Mouse (Mus musculus) kidney, adult 9 months (tissue): ENCODE results near the gene Lrp1.

Experiments used
- DNase-seq: peaks from one replicate; pipeline ENCODE4 v3.0.0; 2022

Gene Lrp1

GRCm38 (mm10) chr10:127645791-127646190 lies 24.8 kb upstream of the Lrp1 start:
- DNase-seq, result no peak

DNA sequence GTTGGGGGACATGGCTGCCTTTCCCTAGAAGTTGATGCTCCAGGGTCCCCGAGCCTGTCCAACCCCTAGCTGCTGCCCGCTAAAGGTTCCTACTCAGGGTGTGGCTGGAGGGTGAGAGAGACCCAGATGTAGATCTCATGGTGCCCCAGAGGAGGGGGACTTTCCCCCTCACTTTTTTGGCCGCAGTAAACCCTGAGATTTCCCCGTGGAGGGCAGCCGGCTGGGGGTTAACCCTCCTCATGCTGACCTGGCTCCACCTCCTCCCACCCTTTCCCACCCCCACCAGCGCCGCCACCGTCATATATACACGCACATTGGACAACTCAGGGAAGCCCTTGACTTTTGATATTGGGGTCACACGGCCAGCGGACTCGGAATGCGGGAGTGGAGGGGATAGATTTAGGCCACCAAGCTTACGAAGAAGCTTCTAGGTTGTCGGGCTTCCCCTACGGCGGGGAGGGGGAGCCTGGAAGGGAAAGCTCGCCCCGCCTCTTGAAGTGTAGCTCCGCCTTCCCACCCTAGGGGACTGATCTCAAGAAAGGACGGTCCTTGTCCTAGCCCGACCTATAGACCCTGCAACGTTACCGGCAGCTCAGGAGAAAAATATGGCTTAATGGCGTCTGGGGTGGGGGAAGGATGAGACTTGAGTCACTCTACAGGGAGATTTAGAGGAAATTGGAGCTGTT lies 22.7 kb upstream of the Lrp1 start:
- peak; percentile 88 for DNase-seq

DNA sequence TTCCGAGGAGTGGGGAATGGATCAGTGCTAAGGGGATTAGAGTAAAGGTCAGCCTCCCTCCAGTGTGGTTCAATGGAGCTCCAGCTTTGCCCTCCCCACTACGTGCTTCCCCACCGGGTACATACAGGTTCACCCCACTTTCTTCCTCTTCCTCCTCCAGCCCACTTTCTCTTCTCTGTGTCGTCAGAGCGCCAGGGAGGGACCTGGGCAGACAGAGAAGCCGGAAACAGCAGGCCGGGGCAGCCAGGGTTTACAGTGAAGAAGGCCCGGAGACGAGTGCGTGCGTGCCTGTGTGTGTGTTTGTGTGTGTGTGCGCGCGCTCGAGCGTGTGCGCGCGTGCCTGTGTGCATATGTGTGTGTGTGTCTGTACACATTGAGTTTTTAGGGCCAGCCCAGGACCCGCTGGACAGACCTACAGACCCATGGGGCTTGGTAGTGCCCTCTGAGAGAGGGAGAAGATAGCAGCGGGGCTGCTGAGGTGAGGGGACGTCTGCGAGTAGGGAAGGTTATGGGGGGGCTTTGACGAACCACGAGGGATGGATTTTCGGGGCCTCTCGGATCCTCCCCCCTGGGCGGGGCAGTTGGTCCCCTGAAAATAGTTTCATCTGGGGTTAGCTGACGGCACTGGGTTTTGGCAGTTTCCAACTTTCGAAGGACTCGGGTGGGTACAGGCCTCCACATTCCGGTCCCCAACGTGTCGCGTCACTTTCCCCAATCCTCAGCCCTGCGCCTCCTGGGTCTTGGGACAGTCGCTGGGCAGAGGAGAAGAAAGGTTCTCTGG lies 22.0 kb upstream of the Lrp1 start, which contains the start of gene Stat6:
TSS of gene Stat6 (plus strand) at position 215 of the 781 bp plus-strand sequence.
- peak; percentile 86 for DNase-seq

- DNase-seq, result peak; percentile 93
These were observed 21.2 kb upstream of the Lrp1 start for GRCm38 (mm10) chr10:127641861-127642771.

- DNase-seq, result no peak
These were observed 19.5 kb upstream of the Lrp1 start for GRCm38 (mm10) chr10:127640421-127640820.

DNA sequence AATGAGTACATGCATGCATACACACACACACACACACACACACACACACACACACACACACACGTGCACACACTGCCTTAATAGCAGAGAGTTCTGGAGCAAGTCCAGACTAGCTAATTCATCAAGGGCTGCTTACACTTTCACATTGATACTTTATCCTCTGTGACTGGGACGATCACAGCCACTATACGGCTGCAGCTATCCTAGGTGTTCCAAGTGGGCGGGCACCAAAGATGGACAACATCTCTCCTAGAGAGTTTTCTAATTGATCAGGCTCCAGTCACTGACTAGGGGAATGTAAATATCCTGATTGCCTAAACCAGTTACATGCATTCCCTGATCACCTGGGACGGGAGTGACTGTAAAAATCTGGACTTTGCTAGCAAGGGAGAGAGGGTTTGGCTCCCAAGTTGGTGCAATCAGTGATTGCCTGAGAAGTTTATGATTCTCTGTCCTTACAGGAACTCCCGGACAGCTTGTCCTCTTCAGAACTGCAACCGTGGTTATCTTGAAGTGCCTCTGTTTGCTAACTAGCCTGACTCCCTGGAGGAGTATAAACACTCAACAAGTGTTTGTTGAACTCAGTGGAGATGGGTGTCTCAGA lies 11.8 kb upstream of the Lrp1 start:
- no peak for DNase-seq

- no peak for DNase-seq
These were observed 10.6 kb upstream of the Lrp1 start for GRCm38 (mm10) chr10:127631261-127632214.

DNA sequence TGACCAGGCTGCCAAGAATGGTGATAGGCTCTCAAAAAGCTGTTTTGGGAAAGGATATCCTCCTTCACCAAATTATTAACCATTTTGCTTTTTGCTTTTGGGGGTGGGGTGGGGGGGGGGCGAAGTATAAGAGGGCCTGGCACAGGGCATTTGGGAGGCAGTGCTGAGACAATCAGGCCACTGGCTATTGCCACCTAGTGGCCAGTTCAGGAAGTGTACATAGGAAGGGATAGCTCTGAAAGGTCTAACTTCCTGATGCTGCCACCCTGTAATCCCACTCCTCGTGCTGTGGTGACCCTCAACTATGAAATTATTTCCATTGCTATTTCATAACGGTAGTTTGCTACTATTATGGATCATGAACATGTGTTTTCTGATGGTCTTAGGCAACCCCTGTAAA lies 5.5 kb upstream of the Lrp1 start:
- DNase-seq, result peak; percentile 56

- DNase-seq, result no peak
These were observed 2.7 kb upstream of the Lrp1 start for GRCm38 (mm10) chr10:127623439-127624216.

DNA sequence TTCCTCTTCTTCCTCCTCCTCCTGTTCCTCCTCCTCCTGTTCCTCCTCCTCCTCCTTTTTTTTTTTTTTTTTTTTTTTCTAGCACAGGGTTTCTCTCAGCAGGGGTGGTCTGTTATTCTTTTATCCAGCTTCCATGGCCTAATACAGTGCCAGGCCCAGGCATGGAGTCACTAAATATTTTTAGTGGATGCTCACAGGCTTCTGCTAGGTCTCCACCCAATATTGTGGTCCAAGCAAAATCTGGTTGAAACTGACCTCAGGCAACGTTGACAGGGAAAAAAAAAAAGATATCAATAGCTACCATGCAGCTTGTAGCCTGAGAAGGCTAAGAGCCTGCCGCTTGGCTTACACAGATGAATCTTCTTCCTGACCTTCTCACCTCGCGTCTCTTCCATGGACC lies 1.7 kb upstream of the Lrp1 start:
- no peak for DNase-seq

DNA sequence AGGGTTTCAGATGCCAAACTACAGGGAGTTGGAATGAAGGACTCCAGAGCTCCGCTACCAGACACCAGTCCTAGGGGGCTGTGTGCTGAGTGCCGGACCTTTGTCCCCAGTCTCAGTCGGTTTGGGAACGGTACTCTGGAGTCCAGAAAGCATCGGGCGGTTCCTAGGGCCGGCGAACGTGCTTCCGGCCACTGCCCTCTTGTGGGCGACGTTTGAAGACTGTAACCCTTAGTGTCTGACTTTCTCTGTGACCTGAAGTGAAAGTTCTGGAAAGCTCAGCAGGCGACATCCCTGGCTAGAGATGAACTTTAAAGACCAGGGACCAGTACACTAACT lies 1.1 kb upstream of the Lrp1 start:
- DNase-seq, result peak; percentile 87

DNA sequence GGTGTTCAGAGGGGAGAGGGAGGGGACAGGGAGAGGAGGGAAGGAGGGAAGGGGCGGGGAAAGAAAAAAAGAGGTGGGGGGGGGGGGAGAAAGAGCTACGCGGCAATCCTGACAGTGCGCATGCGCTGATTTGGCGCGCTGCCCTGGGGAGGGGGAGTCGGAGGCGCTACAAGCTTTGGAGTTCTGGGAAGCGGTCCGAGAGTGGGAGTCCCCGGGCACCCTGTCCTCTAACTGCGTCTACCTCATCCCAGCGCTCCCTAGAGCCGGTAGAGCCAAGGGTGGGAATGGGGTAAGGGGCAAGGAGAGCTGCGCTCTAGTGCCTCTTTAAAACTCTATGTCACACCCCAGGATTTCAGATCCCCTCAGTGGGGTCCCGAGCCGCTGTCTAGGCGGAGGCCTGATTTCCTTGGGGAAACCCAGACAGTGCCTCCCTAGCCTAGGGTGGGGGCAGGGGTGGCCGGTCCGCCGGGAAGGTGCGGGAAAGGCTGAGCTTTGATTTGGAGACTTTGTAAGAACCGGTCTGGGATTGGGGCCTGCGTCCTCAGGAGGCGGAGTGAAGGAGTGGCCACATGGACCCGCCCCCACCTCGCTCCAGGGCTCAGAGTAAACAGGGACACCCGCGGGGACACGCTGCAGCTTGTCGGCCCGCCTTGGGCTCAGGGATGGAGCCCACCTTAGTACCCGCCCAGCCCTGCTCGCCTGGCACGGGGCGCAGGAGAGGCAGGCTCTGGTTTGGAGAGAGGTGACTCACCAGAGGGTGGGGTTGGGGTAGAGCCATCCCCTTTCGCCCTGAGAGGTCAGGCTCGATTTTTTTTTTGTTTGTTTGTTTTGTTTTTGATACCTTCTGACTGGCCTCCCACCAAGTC lies 476 bp upstream of the Lrp1 start:
- peak; percentile 95 for DNase-seq

DNA sequence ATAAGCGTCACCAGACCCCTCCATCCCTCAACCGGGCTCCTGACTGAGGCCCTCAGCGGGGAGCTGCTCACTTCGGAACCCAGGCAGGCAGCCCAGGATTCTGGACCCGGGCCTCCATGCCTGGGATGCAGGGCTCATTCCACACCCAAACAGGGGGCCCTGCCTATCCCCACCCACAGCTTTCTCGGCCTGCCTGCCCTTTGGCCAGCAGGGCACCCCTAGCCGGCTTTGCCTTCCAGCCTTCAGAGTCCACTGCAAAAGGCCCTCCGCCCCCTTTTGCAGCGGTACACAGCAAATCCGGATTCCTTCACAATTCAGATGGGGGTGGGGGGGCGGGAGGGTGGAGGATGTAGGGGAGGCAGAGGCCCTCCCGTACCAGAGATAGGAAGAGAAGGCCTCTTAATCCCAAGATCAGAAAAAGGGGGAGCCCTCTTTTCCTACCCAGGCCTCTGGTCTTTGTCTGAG lies 975 bp downstream of the Lrp1 start:
- no peak for DNase-seq

DNA sequence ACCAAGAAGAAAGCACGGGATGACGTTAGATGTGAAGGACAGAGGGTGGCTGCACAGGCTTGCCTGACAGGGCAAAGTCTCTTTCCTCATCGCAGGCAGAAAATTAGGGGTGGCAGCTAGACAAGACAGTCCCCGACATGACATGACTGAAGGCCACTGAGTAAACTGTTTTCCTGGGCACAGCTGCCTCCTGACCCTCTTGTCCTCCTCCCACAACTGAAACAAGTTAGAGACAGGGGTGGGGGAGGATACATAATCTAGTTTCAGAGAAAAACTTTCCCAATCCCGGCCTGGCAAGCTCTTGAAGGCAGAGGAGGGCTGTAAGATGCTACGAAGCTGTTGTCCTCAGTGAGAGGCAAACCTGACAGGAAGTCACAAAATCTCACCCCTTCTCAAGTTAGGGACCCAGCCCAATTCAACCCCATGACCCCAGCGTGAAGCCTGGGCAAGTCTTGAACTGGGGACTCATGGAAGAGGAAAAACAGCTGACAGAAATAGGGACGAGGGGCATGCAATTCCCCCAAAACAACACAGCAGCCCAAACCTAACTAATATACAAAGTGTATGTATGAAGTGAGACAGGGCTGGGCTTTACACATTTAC lies 1.7 kb downstream of the Lrp1 start:
- DNase-seq, result no peak

DNA sequence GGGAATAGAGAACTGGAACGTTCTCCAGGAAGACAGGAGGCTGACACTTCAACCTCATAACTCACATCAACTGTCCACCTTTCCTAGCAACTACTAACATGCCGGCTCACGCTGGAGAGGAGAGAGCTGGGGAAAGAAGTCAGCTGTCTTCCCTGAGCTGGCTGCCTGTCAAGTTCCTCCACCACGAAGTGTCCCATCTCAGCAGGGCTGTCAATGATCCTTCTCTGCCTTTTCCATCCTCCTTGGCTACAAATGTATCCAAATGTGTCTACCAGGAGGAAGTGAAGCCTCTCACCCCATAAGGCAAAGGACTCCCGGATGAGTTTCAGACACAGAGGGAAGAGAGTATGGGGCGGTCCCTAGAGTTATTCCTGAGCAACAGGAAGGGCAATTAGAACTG lies 2.8 kb downstream of the Lrp1 start:
- DNase-seq, result no peak

DNA sequence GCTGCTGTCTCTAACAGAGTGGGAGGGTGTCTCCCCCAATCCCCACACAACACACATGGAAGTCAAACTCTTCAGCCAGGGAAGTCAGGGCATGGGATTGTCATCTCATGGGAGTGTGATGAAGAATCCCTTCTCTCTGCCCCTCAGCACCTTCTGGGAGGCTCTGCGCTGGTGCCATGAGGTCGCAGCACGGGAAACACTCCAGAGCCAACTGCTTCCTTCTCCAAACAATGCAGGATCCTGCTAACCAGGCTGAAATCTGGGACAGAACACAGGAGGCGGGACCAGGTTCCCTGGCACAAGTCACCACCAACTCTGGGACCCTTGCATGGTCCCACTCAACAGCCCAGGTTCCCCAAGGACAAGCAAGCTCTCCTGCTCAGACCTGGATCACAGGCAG lies 3.7 kb downstream of the Lrp1 start:
- DNase-seq, result no peak

GRCm38 (mm10) chr10:127616261-127616679 lies 4.7 kb downstream of the Lrp1 start:
- no peak for DNase-seq

DNA sequence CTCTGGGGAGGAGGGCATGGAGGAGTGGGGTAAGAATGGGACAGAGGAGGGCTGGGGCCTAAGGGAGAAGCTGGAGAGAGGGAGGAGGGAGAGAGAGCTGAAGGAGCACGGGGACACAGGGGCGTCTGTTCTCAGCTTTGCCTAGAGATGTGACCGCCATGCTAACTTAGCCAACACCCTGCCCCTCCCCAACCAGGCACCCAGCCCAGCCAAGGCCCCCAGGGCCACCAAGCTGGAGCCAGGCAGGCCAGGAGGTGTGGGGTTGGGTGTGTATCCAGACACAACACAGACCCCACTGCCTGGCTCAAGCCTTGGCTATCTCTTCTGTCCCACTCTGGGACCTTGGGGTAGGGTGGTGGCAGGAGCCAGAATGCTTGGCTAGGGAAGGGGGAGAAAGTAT lies 5.4 kb downstream of the Lrp1 start:
- no peak for DNase-seq

DNA sequence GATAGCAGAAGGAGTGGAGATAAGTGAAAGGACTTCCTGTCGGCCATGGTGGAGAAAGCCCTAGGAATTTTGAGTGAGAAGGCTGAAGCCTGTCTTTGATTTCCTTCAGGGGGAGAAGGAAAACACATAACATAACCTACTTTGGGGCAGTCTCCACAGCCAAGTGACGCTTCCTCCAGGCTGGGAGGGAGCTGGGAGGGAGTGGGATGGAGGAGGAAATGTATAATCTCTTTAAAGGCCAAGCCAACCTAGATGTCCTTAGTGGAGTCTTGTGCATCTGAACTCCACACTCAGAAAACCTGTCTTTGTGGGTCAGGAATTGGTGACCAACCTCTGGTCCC lies 5.9 kb downstream of the Lrp1 start:
- no peak for DNase-seq
